Mouse (Mus musculus) liver, postnatal 0 days (tissue): ENCODE results near the gene Shq1.

Experiments
- CTCF ChIP-seq: sonication (generic); IDR thresholded peaks from 2 replicates; pipeline ENCODE4 v1.5.1; 2016; ENCODE audit warnings: antibody characterized with exemption, low read depth
- EP300 ChIP-seq: IDR thresholded peaks from 2 replicates; pipeline ENCODE4 v1.6.1; 2016; ENCODE audit warnings: antibody characterized with exemption, low read depth, mild to moderate bottlenecking

GRCm38 (mm10) chr6:100700774-100701173, 29.8 kb upstream of the Shq1 start:
- TF ChIP-seq CTCF (no peak), EP300 (no peak)
